Mouse (Mus musculus): ENCODE data around the gene Cpsf3.

Gene Cpsf3

DNA sequence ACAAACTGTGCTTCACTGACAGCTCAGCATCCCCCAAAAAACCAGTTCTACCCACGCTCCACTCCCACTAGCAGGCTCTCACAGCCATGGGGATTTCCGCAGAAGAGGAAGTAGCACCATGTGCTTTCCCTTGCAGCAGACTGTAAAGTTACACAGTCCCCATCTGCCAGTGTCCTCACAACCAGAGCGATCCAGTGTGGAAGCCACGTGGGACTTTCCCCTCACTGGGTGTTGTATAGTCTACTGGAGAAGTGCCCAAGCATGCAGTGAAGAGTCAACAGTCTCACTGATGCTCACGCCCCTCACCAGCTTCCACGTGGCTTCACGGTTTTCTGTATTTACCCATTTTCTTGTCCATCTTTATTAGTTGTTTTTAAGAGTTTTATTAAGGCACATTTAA, 50.7 kb downstream of the Cpsf3 start:
- DNase-seq = peak; percentile 31 to 47

DNA sequence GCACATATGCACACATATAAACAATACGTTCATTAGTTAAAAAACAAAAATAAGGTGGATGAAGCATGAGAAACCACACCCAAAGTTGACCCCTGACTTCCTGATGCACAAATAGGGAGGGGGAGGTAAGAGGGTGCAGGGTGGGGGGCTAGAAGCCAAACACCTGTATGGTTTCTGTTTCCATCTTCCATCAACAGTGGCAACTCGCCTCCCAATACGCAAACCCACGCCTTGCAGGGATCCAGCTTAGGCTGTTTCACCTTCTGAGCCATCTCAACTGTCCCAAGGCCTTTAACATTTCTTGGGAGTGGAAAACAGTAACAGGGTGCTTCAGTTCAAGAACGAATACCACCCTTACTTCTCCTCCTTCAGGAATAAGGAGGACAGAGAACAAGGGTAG, 52.0 kb downstream of the Cpsf3 start:
- no peak for DNase-seq

DNA sequence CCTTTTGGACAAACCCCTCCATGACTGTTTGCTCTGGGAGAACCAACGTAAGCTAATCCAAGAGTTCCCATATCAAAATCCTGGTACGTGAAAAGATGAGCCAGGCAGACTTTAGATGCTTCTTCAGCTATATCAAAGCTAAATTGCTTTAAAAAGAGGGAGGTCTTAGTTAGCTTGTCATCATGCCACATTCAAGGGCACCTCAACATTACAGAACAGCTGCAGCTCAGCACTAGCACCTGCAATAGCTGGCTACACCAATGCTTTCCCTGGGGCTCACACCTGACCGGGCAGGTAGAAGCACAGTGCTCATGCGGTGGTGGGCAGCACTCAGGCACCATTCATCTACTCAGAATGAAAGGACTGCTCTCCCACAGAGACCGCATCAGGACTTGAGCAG, 55.5 kb downstream of the Cpsf3 start:
- no peak for DNase-seq

DNA sequence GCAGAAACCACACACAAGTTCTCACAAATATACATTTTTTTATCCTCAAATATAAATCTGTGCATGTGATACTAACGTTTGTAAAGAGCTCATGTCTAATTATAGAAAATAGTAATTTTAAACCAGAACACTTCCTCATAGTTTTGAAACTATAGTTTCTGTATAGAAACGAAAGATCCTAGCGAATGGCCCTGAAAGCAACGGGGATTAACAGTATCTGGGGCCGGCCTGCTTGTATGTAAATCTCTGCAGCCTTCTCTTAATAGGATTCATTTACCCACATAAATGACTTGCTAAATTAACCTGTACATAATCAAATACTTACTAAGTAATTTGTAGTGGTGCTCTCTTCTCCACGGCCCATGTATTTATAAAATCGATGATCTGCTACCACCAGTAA, 61.8 kb downstream of the Cpsf3 start:
- DNase-seq = no peak

DNA sequence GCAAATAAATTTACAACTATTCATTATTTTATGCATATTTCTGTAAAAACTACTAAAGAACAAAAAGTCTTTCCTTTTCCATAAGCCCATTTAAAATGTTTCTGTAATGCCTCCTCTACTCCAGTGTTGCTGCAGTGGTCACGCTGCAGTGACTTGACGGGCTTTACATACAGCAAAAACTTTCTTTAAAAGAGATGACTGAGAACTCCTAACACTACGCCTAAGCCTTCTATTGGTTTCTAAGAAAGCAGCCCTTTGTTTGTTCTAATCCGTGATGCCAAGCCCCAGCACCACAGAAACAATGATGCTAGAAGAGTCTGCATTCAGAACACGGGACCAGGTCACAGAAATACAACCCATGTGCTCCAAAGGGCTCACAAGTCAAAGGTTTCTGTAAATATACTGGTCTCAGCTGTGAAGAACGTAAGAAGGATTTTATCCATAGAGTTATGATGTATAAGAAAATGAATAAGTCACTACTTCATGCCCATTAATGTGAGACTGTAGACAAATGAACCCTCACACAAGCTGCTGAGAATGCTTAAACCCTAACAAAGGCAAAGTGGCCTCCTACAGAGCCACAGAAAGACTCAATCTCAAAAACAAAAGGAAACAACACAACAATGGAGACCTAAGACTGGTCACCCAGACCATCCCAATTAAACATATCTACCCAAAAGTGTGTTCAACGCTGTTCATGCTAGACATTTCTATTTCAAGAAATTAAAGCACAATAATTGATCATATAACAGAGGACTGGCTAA, 65.1 kb downstream of the Cpsf3 start:
- no peak for DNase-seq

DNA sequence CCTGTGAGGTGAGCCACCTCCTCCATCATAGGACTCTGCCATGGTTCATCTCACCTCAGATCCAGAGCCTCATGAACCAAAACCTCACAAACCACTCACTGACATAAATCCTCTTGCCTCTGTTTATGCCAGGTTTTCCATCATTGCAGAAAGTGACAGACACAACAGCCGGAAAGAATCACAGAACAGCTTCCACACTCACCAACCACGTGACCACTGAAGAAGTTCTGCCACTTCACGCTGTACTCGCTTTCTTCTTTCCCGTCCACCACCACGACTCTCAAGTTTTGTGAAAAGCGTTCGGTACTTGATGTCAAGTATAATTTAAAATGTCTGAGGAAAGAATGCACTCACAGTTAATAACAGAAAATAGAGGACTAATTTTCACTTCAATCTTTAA, 68.5 kb downstream of the Cpsf3 start:
- DNase-seq = peak; percentile 27 to 49

DNA sequence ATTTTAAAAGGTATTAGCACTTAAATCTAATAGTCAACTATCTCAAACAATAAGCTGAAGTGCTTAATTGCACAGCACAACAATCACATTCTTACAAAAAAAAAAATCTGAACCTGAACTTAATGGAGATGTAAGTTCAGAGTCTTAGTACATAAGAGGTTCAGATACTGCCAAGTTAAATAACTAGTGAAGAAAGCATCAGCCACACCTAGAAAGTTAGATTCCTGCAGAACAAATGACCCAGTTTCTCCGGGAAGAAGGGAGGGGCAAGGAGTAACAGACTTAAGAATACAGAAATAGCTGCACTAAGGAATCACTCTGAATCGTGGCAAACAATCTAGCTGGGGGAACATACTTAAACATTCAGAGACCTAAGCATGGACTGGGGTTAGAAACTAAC, 77.5 kb downstream of the Cpsf3 start:
- no peak for DNase-seq

DNA sequence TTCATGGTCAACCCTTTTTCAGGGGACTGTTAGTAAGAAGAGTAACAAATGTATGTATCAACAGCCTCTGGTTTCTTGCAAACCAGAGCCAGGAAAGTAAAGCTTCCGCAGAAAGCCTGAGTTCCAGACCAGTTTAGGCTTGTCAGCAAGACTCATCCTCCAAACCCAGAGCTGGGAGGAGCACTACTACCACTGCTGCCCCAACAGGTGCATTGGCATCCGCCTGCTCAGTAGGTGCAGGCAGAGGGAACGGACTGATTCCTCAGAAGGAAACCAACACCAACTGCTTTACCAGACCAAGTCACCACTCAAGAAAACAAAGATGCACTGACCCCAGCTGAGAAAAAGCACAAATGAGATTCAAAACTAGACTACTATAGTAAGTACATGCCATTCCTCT, 78.0 kb downstream of the Cpsf3 start:
- DNase-seq = no peak

All from lung, postnatal 4 days (tissue).